Mouse (Mus musculus) cortical plate, adult 2 months (tissue): Measurements from ENCODE around the gene Ascl1. TPM values are rescaled to one million over a fixed set of nuclear protein-coding genes. Genes with fewer than 3 reads are reported as not detected.
A peak's percentile ranks its signal among the peaks of the same experiment; 100 is the strongest.

Source experiments
- H3K27ac ChIP-seq: fragments of 200-500 bp; 2 replicates; pipeline ENCODE4 v1.5.1; 2012; ENCODE audit warnings: low read length, control low read depth, inconsistent platforms; ENCODE audit not compliant: insufficient read depth
- H3K4me1 ChIP-seq: fragments of 200-500 bp; 2 replicates; pipeline ENCODE4 v1.6.1; 2011; ENCODE audit warnings: low read length; ENCODE audit not compliant: control insufficient read depth, insufficient read depth
- H3K4me3 ChIP-seq: fragments of 200-500 bp; 2 replicates; pipeline ENCODE4 v1.5.1; 2011; ENCODE audit warnings: mild to moderate bottlenecking, low read length, control low read depth; ENCODE audit not compliant: insufficient read depth
- CTCF ChIP-seq: fragments of 200-500 bp; IDR thresholded peaks from 2 replicates; pipeline ENCODE4 v1.5.1; 2011; ENCODE audit warnings: mild to moderate bottlenecking, control low read depth, low read length; ENCODE audit not compliant: insufficient read depth; ENCODE audit errors: extremely low read depth
- POLR2A ChIP-seq: fragments of 200-500 bp; IDR thresholded peaks from 2 replicates; pipeline ENCODE4 v1.6.1; 2011; ENCODE audit warnings: mild to moderate bottlenecking, low read length, control low read depth; ENCODE audit not compliant: insufficient read depth; ENCODE audit errors: extremely low read depth
- polyA plus RNA-seq: library from polyadenylated mRNA; depleted of rRNA; stranded (reverse); fragments of >200 nt; gene quantifications from 2 replicates; pipeline ENCODE4 v1.2.3, GENCODE M21; 2012

Ascl1 gene
- polyA plus RNA-seq, 1 experiment, result 6.6 TPM

GRCm38 (mm10) chr10:87500926-87501658 is 7.6 kb upstream of the Ascl1 start:
- H3K4me1 ChIP-seq, result no peaks in the 10 kb centered on the region
- H3K27ac ChIP-seq, result no peak overlapping the region
- TF ChIP-seq CTCF (no peak), POLR2A (no peak)
- no peak overlapping the region for H3K4me3 ChIP-seq

- TF ChIP-seq CTCF (no peak), POLR2A (no peak)
- H3K4me1 ChIP-seq, result no peaks in the 10 kb centered on the region
- H3K27ac ChIP-seq, result no peak overlapping the region
- no peak overlapping the region for H3K4me3 ChIP-seq
Observed at GRCm38 (mm10) chr10:87497056-87497455, 3.6 kb upstream of the Ascl1 start.

DNA sequence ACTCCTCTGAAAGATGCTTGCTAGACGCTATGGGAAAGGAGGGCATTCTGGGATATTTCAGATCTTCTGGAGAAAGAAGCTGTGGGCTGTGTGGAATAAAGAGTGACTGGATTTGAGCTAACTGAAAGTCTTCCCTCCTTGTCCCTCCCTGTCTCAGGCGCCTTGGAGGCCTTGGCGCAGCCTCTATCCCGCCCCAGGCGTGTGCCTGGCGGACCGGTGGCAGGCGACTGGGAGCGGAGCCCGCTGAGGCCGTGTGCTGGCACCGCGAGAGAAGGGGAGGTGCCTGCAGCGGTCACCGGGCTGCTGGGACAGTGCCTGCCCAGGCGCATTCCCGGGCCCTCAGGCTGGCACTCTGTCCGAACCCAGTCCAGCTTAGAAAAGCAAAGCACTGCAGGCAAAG is 1.1 kb upstream of the Ascl1 start:
- no peak overlapping the region for H3K27ac ChIP-seq
- H3K4me1 ChIP-seq, result no peaks in the 10 kb centered on the region
- peak overlapping the region; percentile 54; the same call in 1 of the 2 replicates for H3K4me3 ChIP-seq
- TF ChIP-seq CTCF (no peak), POLR2A (no peak)

- TF ChIP-seq CTCF, result no peak
- no peaks in the 10 kb centered on the region for H3K4me1 ChIP-seq
- H3K4me3 ChIP-seq, result peak overlapping the region; percentile 54; the same call in 1 of the 2 replicates
- no peak overlapping the region for H3K27ac ChIP-seq
Observed at GRCm38 (mm10) chr10:87494176-87494575, 716 bp upstream of the Ascl1 start.

- TF ChIP-seq POLR2A (peak; percentile 18; the same call in 1 of the 2 replicates), CTCF (no peak)
- peak overlapping the region; percentile 54 for H3K4me3 ChIP-seq
- H3K27ac ChIP-seq, result peak overlapping the region; percentile 86
- no peaks in the 10 kb centered on the region for H3K4me1 ChIP-seq
Observed at GRCm38 (mm10) chr10:87492661-87493551, 554 bp downstream of the Ascl1 start.

- Histone ChIP-seq H3K4me1 (no peaks in the 10 kb centered on the region), H3K27ac (peak overlapping the region; percentile 86)
- no peak for TF ChIP-seq POLR2A
- TF ChIP-seq CTCF, result no peak
Observed at GRCm38 (mm10) chr10:87492332-87492660, 1.2 kb downstream of the Ascl1 start.

GRCm38 (mm10) chr10:87491485-87492040 is 1.9 kb downstream of the Ascl1 start:
- TF ChIP-seq POLR2A (no peak), CTCF (no peak)
- Histone ChIP-seq H3K27ac (no peak overlapping the region), H3K4me3 (peak overlapping the region; percentile 54), H3K4me1 (no peaks in the 10 kb centered on the region)

More at GRCm38 (mm10) chr10:87492332-87492660, 1.2 kb downstream of the Ascl1 start:
- H3K4me3 ChIP-seq, result peak overlapping the region; percentile 54

DNA sequence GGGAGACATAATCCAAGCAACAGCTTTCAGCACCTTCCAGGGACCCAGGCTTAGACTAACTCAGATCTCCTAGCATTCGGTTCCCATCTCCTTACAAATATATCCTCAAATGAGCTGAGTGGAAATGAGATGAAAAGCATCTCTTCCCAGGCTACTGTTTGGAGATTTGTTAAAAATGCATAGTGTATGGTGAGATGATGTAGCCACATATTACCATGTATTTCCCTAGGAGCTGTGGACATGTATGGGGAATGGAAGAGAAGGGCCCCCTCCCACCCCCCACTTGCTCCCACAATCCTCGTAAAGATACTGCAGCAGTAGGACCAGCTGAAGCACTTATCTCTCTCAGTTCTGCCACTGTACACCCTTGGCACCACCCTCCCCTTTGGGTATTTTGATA is 3.1 kb downstream of the Ascl1 start:
- H3K4me1 ChIP-seq, result 0 out of 2 replicates have a peak, but pooled peaks cover 2% of the 10 kb centered on the region
- H3K27ac ChIP-seq, result no peak overlapping the region
- TF ChIP-seq POLR2A (no peak), CTCF (no peak)
- no peak overlapping the region for H3K4me3 ChIP-seq

DNA sequence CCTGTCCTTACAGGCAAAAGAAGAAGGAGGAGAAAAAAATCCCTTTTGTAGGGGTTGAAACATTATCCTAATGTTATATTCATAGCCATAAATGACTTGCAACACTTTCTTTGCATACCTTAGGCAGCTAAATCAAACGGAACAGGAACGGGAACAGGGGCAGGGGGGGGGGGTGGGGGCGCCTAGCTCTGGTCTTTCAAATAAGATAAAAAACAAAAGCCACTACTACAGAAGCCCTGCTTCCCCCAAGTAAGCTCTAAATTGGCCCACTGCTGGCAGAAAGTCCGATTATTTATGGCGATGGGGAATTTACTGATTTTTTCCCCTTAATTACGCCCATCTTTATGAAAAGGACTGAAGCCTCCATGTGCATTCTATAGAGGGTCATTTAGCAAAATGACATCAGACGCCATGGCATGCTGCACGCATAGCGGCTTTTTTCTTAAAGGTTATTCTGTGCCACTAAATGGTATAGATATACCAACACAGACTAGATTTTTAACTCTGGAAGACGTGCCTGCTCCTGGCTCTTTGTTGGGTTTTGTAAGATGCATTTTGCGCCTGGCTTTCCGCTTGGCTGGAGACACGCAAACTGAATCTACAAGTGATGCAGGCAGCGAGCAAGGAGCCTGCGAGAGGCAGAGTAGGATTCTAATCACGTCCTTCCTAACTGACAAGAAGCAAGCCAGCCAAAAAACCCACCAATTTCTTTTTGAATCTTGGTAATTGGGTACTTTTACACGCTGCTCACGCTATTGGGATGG is 4.0 kb downstream of the Ascl1 start:
- TF ChIP-seq CTCF (no peak), POLR2A (no peak)
- no peak overlapping the region for H3K27ac ChIP-seq

More for the DNA sequence above, 4.0 kb downstream of the Ascl1 start:
- Histone ChIP-seq H3K4me3 (no peak overlapping the region), H3K4me1 (0 out of 2 replicates have a peak, but pooled peaks cover 2% of the 10 kb centered on the region)
